ENCODE assay signal across 10 mouse cellular contexts in the genomic region with DNA sequence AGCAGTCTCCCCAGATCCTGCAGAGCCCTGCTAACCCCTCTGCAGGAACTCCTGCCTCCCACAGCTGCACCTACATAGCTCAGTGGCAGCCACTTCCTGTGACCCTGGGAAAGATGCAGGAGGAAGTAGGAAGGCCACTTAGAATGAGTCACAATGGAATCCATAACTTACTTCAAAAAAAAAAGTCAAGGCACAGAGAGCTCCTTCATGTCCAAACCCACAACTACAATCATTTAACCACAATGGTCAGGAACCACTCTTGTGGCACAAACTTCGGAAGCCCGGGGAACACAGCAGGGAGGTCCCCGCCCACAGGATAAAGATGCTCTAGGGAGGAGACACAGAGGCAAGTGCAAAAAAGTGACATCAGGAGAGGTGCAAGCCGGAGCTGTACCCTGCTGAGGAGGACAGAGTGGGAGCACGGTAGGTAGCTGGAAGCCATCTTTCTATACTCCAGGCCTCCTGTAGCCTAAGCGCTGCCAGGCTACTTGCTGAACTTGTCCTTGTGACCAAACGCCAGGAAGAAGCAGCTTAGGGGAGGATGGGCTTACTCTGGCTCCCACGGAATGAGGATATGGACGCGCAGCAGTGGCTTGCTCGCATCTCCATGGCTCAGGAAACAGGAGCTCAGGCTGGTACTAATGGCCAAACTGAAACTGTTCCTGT. TPM values are rescaled to one million over a fixed set of nuclear protein-coding genes. Genes with fewer than 3 reads are reported as not detected.
DNase-seq lines count a peak whose midpoint lies in the region; ATAC-seq and TF ChIP-seq lines count a peak whose summit lies in the region.
"Had no signal": no experiment of that assay in that cellular context is flagged by ENCODE, and none has a peak within 500 bp of the region (broad histone marks: within the 10 kb centered on the region; RNA-seq: fewer than 3 reads in every experiment).

No protein-coding gene starts in this region.

- no peak for TF ChIP-seq POLR2A in cerebellum, adult 2 months (IDR thresholded peaks at IDR 0.05; ENCODE audit: borderline replicate concordance, insufficient read depth, low read length)

- peak; percentile 49 to 54 for DNase-seq in cerebellum, adult 2 months
- no peak for DNase-seq in cerebellum, adult 9-10 months
- DNase-seq in midbrain, postnatal 0 days (ENCODE audit: low spot score), result no peak
- DNase-seq in thymus, postnatal 14 days, result peak; percentile 28
- no peak for DNase-seq in layer of hippocampus, postnatal 14 days (ENCODE audit: low spot score in 2 of 2)
- no peak for DNase-seq in layer of hippocampus, adult 9-10 months (ENCODE audit: low spot score)

- 23% methylated on average over 11 of the region's 11 CpGs for WGBS in cerebellum, adult 2 months
- WGBS in midbrain, embryonic 12.5 days, result 60% methylated on average over 11 of the region's 11 CpGs
- WGBS in midbrain, postnatal 0 days, result 64% methylated on average over 11 of the region's 11 CpGs
- 63% methylated on average over 11 of the region's 11 CpGs for WGBS in embryonic facial prominence, embryonic 15.5 days

- no peak for TF ChIP-seq CTCF in cerebellum, adult 2 months (IDR thresholded peaks at IDR 0.05; ENCODE audit: borderline replicate concordance, insufficient read depth, low read depth, low read length)
- no peak for TF ChIP-seq CTCF in midbrain, postnatal 0 days (IDR thresholded peaks at IDR 0.05)

- peaks cover 39% of the 10 kb centered on the region for H3K4me1 ChIP-seq in cerebellum, adult 2 months (ENCODE audit: control insufficient read depth, insufficient read depth, low read length)
- H3K4me1 ChIP-seq in midbrain, embryonic 12.5 days, result peaks cover 76% of the 10 kb centered on the region
- peaks cover 26% of the 10 kb centered on the region; the same call in 1 of the 2 replicates for H3K4me1 ChIP-seq in midbrain, postnatal 0 days (ENCODE audit: insufficient read depth, low read length)
- peaks cover 69% of the 10 kb centered on the region for H3K4me1 ChIP-seq in embryonic facial prominence, embryonic 15.5 days

- no peak for ATAC-seq in midbrain, embryonic 12.5 days (ENCODE audit: low FRiP score, low read depth)
- no peak for ATAC-seq in midbrain, postnatal 0 days (ENCODE audit: low FRiP score)
- no peak for ATAC-seq in embryonic facial prominence, embryonic 15.5 days (ENCODE audit: insufficient number of reproducible peaks, low FRiP score, low TSS enrichment, low read depth)

- H3K27ac ChIP-seq in cerebellum, adult 2 months (ENCODE audit: insufficient read depth, low read length), result no peak overlapping the region
- H3K27ac ChIP-seq in midbrain, embryonic 12.5 days (replicated peaks), result 0 out of 2 replicates have a peak overlapping the region, but pooled peaks have one; percentile 10
- H3K27ac ChIP-seq in midbrain, postnatal 0 days (ENCODE audit: low read depth, low read length), result no peak overlapping the region
- peak overlapping the region; percentile 29; the same call in 1 of the 2 replicates for H3K27ac ChIP-seq in embryonic facial prominence, embryonic 15.5 days (replicated peaks)
- H3K27ac ChIP-seq: heart, adult 2 months had no signal

- H3K9ac ChIP-seq in midbrain, embryonic 12.5 days (replicated peaks), result no peak overlapping the region
- H3K9ac ChIP-seq in midbrain, postnatal 0 days (replicated peaks; ENCODE audit: low read length, poor library complexity, severe bottlenecking), result no peak overlapping the region
- no peak overlapping the region for H3K9ac ChIP-seq in embryonic facial prominence, embryonic 15.5 days

- H3K4me3 ChIP-seq in cerebellum, adult 2 months (replicated peaks; ENCODE audit: insufficient read depth, low read depth, low read length), result no peak overlapping the region
- no peak overlapping the region for H3K4me3 ChIP-seq in midbrain, embryonic 12.5 days
- no peak overlapping the region for H3K4me3 ChIP-seq in midbrain, postnatal 0 days (ENCODE audit: low read depth, low read length)
- H3K4me3 ChIP-seq in embryonic facial prominence, embryonic 15.5 days (replicated peaks), result no peak overlapping the region
- H3K4me3 ChIP-seq: heart, adult 2 months had no signal

- no peak overlapping the region for H3K4me2 ChIP-seq in midbrain, embryonic 12.5 days (replicated peaks)
- no peak overlapping the region; the same call in 1 of the 2 replicates for H3K4me2 ChIP-seq in midbrain, postnatal 0 days (ENCODE audit: low read depth, low read length, poor library complexity, severe bottlenecking)
- no peak overlapping the region for H3K4me2 ChIP-seq in embryonic facial prominence, embryonic 15.5 days (replicated peaks)

- H3K27me3 ChIP-seq in cerebellum, adult 2 months (ENCODE audit: control insufficient read depth, insufficient read depth, low read length), result no peaks in the 10 kb centered on the region
- H3K27me3 ChIP-seq in midbrain, embryonic 12.5 days, result peaks cover 13% of the 10 kb centered on the region
- H3K27me3 ChIP-seq in midbrain, postnatal 0 days (ENCODE audit: insufficient read depth, low read length), result no peaks in the 10 kb centered on the region
- H3K27me3 ChIP-seq in embryonic facial prominence, embryonic 15.5 days, result no peaks in the 10 kb centered on the region

- H3K36me3 ChIP-seq in midbrain, embryonic 12.5 days, result no peaks in the 10 kb centered on the region
- H3K36me3 ChIP-seq in midbrain, postnatal 0 days (ENCODE audit: insufficient read depth, low read length), result no peaks in the 10 kb centered on the region
- no peaks in the 10 kb centered on the region for H3K36me3 ChIP-seq in embryonic facial prominence, embryonic 15.5 days
- H3K36me3 ChIP-seq: G1E had no signal

- no peaks in the 10 kb centered on the region for H3K9me3 ChIP-seq in midbrain, embryonic 12.5 days
- no peaks in the 10 kb centered on the region for H3K9me3 ChIP-seq in midbrain, postnatal 0 days (ENCODE audit: low read length)
- no peaks in the 10 kb centered on the region for H3K9me3 ChIP-seq in embryonic facial prominence, embryonic 15.5 days (replicated peaks)

RNA-seq across cellular contexts. Expression of a gene that starts 8.7 kb away (rescaled TPM):
- 33.3 and 35.6 TPM in 2 replicates for polyA plus RNA-seq in cerebellum, adult 2 months (2012; rRNA removed)
- polyA plus RNA-seq in midbrain, embryonic 12.5 days (2016; fragmentation: Nextera tagmentation; extraction: Ambion mirVana), result 43.7 and 45.4 TPM in 2 replicates
- 52.6 and 53.7 TPM in 2 replicates for total RNA-seq in midbrain, postnatal 0 days (2014; rRNA removed)
- polyA plus RNA-seq in midbrain, postnatal 0 days (2015; fragmentation: Nextera tagmentation; extraction: Ambion mirVana), result 8.8 and 10.1 TPM in 2 replicates
- 12.6 and 12.8 TPM in 2 replicates for polyA plus RNA-seq in embryonic facial prominence, embryonic 15.5 days (2015; fragmentation: Nextera tagmentation; extraction: Ambion mirVana)
- 10 to 100 TPM; 36.9 to 42.0 TPM for total RNA-seq in layer of hippocampus, postnatal 14 days (2021)
- polyA plus RNA-seq: G1E had no signal

Comparison
In these comparisons a context has a peak if more than half of its experiments do, and no peak if none do; other contexts are left out.
1. DNase-seq: peak in cerebellum, adult 2 months (2 of 2) and thymus, postnatal 14 days (single experiment); none in cerebellum, adult 9-10 months (single experiment), midbrain, postnatal 0 days (single experiment), layer of hippocampus, postnatal 14 days (0 of 2) and layer of hippocampus, adult 9-10 months (single experiment).
2. H3K27ac ChIP-seq: peak in midbrain, embryonic 12.5 days (single experiment) and embryonic facial prominence, embryonic 15.5 days (single experiment); none in cerebellum, adult 2 months (single experiment) and midbrain, postnatal 0 days (single experiment).